Mouse (Mus musculus) layer of hippocampus, adult 2 months (tissue): ENCODE results near the gene C9. TPM values are rescaled to one million over a fixed set of nuclear protein-coding genes. Genes with fewer than 3 reads are reported as not detected.

Experiments
- DNase-seq, 2 experiments: peaks; one replicate each; pipeline ENCODE4 v3.0.0; 2022; ENCODE audit warnings: low spot score in 2 of 2
- H3K27ac ChIP-seq: fragments of 200-600 bp; 2 replicates; pipeline ENCODE4 v1.8.1; 2022
- H3K4me3 ChIP-seq: fragments of 200-600 bp; 2 replicates; pipeline ENCODE4 v1.8.1; 2022; ENCODE audit warnings: mild to moderate bottlenecking
- CTCF ChIP-seq: fragments of 200-600 bp; conservative IDR thresholded peaks from 2 replicates; pipeline ENCODE4 v1.8.1; 2022; ENCODE audit warnings: antibody characterized with exemption, mild to moderate bottlenecking, moderate library complexity
- total RNA-seq, 2 experiments: library from RNA; stranded (reverse); gene quantifications; 2 replicates each; pipeline ENCODE4 v1.2.3; 2021

The C9 gene
- total RNA-seq, 2 experiments from 2014 or later, result not detected

- no peak for DNase-seq
- TF ChIP-seq CTCF, result no peak
- Histone ChIP-seq H3K4me3 (no peak overlapping the region), H3K27ac (no peak overlapping the region)
These were observed 72.4 kb downstream of the C9 start for GRCm38 (mm10) chr15:6517525-6517924.

GRCm38 (mm10) chr15:6519417-6520255, 74.5 kb downstream of the C9 start:
- H3K27ac ChIP-seq, result no peak overlapping the region
- no peak for DNase-seq
- no peak for TF ChIP-seq CTCF
- no peak overlapping the region for H3K4me3 ChIP-seq

- DNase-seq, result no peak
- Histone ChIP-seq H3K4me3 (no peak overlapping the region), H3K27ac (no peak overlapping the region)
- TF ChIP-seq CTCF, result no peak
These were observed 75.5 kb downstream of the C9 start for GRCm38 (mm10) chr15:6520505-6521155.

- no peak within 1 kb of the TSS for H3K27ac ChIP-seq
- no peak within 1 kb of the TSS for H3K4me3 ChIP-seq
- TF ChIP-seq CTCF, result no peak
- no peak for DNase-seq
These were observed 77.6 kb downstream of the C9 start, which contains the start of gene Fyb for GRCm38 (mm10) chr15:6522653-6523167. Gene Fyb (plus strand): TSS chr15:6522853.

GRCm38 (mm10) chr15:6524801-6525200, 79.7 kb downstream of the C9 start:
- no peak for TF ChIP-seq CTCF
- no peak for DNase-seq
- Histone ChIP-seq H3K27ac (no peak overlapping the region), H3K4me3 (no peak overlapping the region)

- Histone ChIP-seq H3K27ac (no peak overlapping the region), H3K4me3 (no peak overlapping the region)
- DNase-seq, result no peak
- TF ChIP-seq CTCF, result no peak
These were observed 80.3 kb downstream of the C9 start for GRCm38 (mm10) chr15:6525386-6525785.

GRCm38 (mm10) chr15:6533858-6534343, 88.8 kb downstream of the C9 start:
- no peak for TF ChIP-seq CTCF
- H3K4me3 ChIP-seq, result no peak overlapping the region
- DNase-seq, result no peak
- H3K27ac ChIP-seq, result no peak overlapping the region

GRCm38 (mm10) chr15:6534592-6534991, 89.5 kb downstream of the C9 start:
- no peak for DNase-seq
- no peak overlapping the region for H3K27ac ChIP-seq
- no peak overlapping the region for H3K4me3 ChIP-seq
- TF ChIP-seq CTCF, result no peak

GRCm38 (mm10) chr15:6539639-6540338, 94.7 kb downstream of the C9 start:
- TF ChIP-seq CTCF, result no peak
- no peak for DNase-seq
- Histone ChIP-seq H3K27ac (no peak overlapping the region), H3K4me3 (no peak overlapping the region)

Other genes with a start within 250 kb of the C9 start
- 1 to 10 TPM; 8.9 to 9.8 TPM for gene Dab2, start 145.5 kb upstream of the C9 start, total RNA-seq
- gene Fyb, start 77.5 kb downstream of the C9 start, total RNA-seq, result 10 to 100 TPM in 1 of 2 experiments, 1 to 10 TPM in 1; 4.2 to 10.6 TPM